Mouse (Mus musculus): ENCODE data around the gene Rpl36a. TPM values are rescaled to one million over a fixed set of nuclear protein-coding genes. Genes with fewer than 3 reads are reported as not detected.
"Not testable (repeated sequence)": the region's sequence is repeated elsewhere in the genome, so short reads cannot be mapped to it uniquely, and the experiment has no call there.

Gene Rpl36a
- total RNA-seq (2014; fragmentation: Nextera tagmentation) (2,214 and 2,262 TPM in 2 replicates), total RNA-seq (2017) (3,336 and 5,531 TPM in 2 replicates)

DNA sequence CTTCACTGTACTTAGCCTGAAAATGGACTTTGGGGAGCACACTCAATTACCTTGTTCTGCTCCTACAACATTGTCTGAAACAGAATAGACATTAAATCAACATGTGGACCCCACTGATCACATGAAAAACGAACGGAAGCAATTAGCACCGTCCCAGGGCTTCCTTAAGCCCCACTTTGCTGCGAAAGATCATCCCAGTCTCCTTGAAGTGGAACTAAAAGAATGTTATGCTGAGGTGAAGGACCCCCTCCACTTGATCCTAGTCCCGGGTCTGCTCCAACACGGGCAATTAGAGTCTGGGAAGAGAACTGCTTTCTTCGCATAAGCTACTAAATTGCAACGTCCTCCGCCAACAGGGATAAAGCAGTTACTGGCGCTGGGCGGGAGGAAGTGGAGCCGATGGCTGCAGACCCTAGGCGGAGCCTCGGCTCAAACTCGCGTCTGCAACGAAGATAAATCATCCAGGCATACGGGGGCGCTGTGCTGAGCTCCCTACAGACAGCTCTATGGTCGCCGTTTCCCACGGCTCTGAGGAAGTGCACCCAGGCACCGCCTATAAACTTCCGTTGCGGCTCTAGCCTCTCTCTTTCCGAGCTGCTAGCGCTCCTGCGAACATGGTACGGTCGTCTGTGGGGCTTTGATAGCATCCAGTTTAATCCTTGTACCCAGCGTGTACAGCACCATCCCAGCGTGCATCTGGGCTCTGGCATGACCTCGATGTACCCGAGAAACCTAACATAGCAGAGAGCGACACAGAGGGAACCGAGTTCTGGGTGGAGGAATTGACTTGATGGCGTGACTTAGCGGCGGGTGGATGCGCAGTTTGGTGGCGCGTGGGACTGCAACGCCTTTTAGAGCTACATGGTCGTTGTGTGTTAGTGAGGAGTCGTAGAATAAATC is at the start of gene Rpl36a:
Gene Rpl36a, plus strand, starts transcription at position 552 of the 900 bp plus-strand sequence.
- ATAC-seq (replicated peaks; ENCODE audit: poor library complexity, severe bottlenecking), result peak; percentile 78

- not testable (repeated sequence) for ATAC-seq (replicated peaks; ENCODE audit: poor library complexity, severe bottlenecking)
Measured at GRCm38 (mm10) chrX:134539795-134540194, 45.7 kb upstream of the Rpl36a start.

- ATAC-seq (replicated peaks; ENCODE audit: poor library complexity, severe bottlenecking), result peak; percentile 47
Measured at GRCm38 (mm10) chrX:134540414-134541135, 44.9 kb upstream of the Rpl36a start.

- peak; percentile 84 for ATAC-seq (replicated peaks; ENCODE audit: poor library complexity, severe bottlenecking)
Measured at GRCm38 (mm10) chrX:134541145-134541954, 44.1 kb upstream of the Rpl36a start, which contains the start of gene Timm8a1. Gene Timm8a1 (minus strand): TSS chrX:134541865.

DNA sequence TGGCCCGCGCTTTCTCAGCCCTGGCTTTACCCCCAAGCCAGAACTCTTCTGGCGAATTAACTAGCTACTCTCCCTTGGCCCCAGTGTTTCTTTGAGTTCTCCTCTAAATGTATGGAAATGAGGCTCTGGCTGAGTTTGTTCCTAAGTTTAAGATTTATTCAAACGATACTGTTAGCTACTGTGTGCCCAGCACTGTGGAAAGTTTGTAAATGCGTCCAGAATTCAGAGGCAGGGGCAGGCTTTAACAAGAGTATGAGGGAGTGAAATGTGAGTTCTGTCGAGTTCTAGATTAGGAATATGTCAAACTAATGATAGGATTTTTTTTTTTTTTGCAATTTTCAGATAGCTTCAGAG is 43.5 kb upstream of the Rpl36a start:
- ATAC-seq (replicated peaks; ENCODE audit: poor library complexity, severe bottlenecking), result no peak

- no peak for ATAC-seq (replicated peaks; ENCODE audit: poor library complexity, severe bottlenecking)
Measured at GRCm38 (mm10) chrX:134547330-134547729, 38.1 kb upstream of the Rpl36a start.

GRCm38 (mm10) chrX:134550903-134551302 is 34.6 kb upstream of the Rpl36a start:
- peak; percentile 50 for ATAC-seq (replicated peaks; ENCODE audit: poor library complexity, severe bottlenecking)

DNA sequence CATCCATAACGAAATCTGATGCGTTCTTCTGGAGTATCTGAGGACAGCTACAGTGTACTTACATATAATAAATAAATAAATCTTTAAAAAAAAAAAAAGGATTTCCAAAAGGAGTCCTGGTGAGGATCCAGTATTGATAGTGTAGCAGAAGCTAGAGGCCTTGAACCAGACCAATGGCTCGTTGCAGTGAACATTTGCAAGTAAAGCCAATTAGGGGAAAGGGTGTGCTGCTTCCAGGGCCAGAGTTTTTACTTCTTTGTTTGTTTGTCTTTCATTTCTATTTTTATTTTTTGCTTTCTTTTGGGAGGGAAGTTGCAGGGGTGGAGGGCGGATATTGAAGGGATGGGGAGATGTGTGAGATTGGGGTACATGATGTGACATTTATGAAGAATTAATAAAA is 32.1 kb upstream of the Rpl36a start:
- ATAC-seq (replicated peaks; ENCODE audit: poor library complexity, severe bottlenecking), result no peak

GRCm38 (mm10) chrX:134554425-134554824 is 31.0 kb upstream of the Rpl36a start:
- peak; percentile 93 for ATAC-seq (replicated peaks; ENCODE audit: poor library complexity, severe bottlenecking)

- peak; percentile 80 for ATAC-seq (replicated peaks; ENCODE audit: poor library complexity, severe bottlenecking)
Measured at GRCm38 (mm10) chrX:134564326-134564725, 21.1 kb upstream of the Rpl36a start.

DNA sequence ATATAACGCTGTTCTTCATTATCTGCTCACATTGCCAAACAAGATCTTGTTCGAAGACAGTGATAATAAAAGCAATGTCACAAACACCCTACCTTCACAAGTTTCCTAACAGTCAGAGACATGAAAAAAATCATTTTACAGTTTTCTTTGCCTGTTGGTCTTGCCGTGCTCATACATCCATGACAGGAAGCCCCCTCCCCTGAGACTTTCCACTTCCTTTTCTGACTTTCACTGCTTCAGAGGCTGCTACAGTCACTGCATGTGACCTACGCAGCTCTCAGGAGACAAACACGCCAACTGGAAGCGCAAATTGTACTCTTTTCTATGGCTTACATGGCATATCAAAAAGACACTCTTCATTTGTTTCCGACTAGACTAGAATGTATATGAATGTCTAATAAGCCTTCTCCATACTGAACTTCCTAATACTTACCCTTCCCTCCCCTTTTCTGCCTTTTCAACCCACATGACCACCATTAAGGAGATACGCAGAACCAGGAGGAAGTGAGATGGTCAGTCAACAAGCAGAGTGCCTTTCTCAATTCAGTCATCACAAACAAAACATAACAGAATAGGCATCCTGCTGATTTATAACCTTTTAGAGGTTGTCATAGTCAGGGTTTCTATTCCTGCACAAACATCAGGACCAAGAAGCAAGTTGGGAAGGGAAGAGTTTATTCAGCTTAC is 18.8 kb upstream of the Rpl36a start:
- ATAC-seq (replicated peaks; ENCODE audit: poor library complexity, severe bottlenecking), result peak; percentile 79

- peak; percentile 18 for ATAC-seq (replicated peaks; ENCODE audit: poor library complexity, severe bottlenecking)
Measured at GRCm38 (mm10) chrX:134577896-134578295, 7.6 kb upstream of the Rpl36a start.

DNA sequence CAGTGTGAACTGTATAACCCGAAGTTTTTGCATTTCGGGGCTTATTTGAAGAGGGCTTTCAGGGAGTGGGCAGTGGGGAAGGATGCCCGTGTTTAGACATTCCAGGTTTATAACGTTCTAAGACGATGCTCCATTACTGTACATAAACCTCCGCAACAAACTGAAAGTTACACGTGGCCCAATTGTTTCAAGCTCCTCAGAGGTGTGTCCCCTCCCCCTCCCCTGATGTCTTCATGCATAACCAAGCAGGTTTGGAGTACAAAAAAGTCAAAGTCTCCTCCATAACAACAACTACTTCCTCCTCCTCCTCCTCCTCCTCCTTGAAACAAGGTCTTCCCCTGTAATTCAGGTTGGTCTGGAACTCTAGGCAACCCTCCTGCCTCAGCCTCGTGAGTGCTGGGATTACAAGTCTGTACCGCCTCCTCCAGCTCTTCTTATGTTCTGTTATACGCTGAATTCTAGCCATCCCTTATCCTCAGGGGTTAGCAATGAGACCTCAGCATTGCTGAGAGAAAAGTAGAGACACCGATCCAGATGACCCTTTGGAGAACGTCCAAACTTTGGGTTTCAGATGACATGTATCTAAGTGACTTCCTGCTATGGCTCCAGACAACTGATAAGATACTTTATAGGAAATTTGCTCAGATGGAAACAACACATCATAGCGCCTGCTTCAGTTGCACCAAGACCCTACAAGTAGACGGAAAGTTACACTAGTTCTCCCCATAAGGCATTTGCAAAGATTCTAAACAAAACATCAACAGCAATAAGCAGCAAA is 4.7 kb upstream of the Rpl36a start:
- ATAC-seq (replicated peaks; ENCODE audit: poor library complexity, severe bottlenecking), result no peak

- ATAC-seq (replicated peaks; ENCODE audit: poor library complexity, severe bottlenecking), result no peak; the same call in 1 of the 2 replicates
Measured at GRCm38 (mm10) chrX:134582270-134582669, 3.2 kb upstream of the Rpl36a start.

- ATAC-seq (replicated peaks; ENCODE audit: poor library complexity, severe bottlenecking), result peak; percentile 25
Measured at GRCm38 (mm10) chrX:134582888-134583669, 2.4 kb upstream of the Rpl36a start, which contains the start of gene Btk. Gene Btk (minus strand): TSS chrX:134583570.

DNA sequence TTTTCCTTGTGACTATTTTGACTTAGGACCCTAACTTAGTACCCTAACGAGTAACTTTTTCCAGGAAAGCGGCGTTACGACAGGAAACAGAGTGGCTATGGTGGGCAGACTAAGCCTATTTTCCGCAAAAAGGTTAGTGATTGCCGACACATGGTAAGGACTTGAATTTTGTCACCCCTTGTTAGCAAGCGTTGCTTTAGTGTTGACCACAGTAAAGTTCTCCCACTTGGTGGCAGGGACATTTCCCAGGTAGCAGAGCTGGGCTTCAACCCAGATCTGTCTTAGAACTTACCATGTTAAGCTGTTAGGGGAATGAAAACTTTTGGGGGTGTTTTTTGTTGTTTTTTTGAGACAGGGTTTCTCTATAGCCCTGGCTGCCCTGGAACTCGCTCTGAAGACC is 993 bp downstream of the Rpl36a start:
- ATAC-seq (replicated peaks; ENCODE audit: poor library complexity, severe bottlenecking), result no peak

DNA sequence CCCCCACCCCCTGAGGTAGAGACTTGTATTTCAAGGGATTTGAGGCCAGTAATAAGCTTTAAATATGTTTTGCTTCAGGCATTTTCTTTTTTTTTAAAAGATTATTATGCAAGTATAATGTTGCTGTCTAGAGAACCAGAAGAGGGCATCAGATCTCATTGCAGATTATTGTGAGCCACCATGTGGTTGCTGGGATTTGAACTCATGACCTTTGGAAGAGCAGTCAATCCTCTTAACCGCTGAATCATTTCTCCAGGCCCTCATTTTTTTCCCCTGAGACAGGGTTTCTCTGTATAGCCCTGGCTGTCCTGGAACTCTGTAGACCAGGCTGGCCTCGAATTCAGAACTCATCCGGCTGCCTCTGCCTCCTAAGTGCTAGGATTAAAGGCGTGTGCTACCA is 2.8 kb downstream of the Rpl36a start:
- no peak for ATAC-seq (replicated peaks; ENCODE audit: poor library complexity, severe bottlenecking)

DNA sequence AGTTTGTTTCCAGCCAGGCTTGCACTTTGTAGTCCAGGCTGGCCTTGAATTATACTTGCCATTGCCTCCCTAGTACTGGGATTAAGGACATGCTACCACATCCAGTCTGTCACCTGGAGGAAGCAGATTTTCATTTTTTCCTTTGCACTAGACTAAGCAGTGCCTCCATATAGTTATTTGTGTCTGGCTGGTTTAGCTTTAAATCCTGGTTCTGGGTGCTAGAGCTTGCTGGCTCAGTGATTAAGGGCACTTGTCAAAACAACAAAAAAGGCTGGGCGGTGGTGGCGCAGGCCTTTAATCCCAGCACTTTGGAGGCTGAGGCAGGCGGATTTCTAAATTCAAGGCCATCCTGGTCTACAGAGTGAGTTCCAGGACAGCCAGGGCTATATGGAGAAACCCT is 3.5 kb downstream of the Rpl36a start:
- ATAC-seq (replicated peaks; ENCODE audit: poor library complexity, severe bottlenecking), result no peak
